In the genomic region with DNA sequence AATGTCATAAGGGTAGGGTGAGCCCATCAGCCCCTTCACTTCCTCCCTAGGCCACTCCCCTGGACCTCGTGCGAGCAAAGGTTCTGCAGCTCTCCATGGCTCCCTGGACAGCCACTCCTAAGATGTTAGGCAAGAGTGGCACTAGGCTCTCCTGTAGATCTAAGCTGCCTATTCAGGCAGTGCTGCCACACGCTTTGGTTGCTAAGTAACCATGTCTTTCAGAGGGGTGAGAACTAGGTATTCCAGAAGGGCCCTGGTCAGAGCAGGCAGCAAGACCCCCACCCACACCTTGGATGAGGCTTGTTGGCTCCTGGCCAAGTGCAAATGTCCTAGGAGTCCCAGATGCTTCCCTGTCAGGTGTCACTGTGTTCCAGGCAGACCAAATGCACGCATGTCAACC, we compare ENCODE assay signal across 11 mouse cellular contexts. TPM values are rescaled to one million over a fixed set of nuclear protein-coding genes. Genes with fewer than 3 reads are reported as not detected.
A peak's percentile ranks its signal among the peaks of the same experiment; 100 is the strongest.
DNase-seq lines count a peak whose midpoint lies in the region; ATAC-seq and TF ChIP-seq lines count a peak whose summit lies in the region.
"Had no signal": no experiment of that assay in that cellular context is flagged by ENCODE, and none has a peak within 500 bp of the region (broad histone marks: within the 10 kb centered on the region; RNA-seq: fewer than 3 reads in every experiment).

No protein-coding gene starts in this region.

- no peak for TF ChIP-seq CTCF in gastrocnemius, adult 2 months (IDR thresholded peaks at IDR 0.05)
- no peak for TF ChIP-seq CTCF in heart, adult 2 months (IDR thresholded peaks at IDR 0.05)

- no peaks in the 10 kb centered on the region for H3K36me3 ChIP-seq in hindbrain, embryonic 14.5 days (replicated peaks; ENCODE audit: control insufficient read depth, insufficient read depth)
- no peaks in the 10 kb centered on the region for H3K36me3 ChIP-seq in midbrain, embryonic 14.5 days (ENCODE audit: control insufficient read depth, insufficient read depth, low read length)
- H3K36me3 ChIP-seq in heart, adult 2 months (ENCODE audit: control insufficient read depth, insufficient read depth, low read length), result no peaks in the 10 kb centered on the region

- TF ChIP-seq POLR2A in heart, adult 2 months (IDR thresholded peaks at IDR 0.05; ENCODE audit: insufficient read depth, low read depth, low read length), result no peak

- peak; percentile 66 for DNase-seq in gastrocnemius, adult 2 months
- DNase-seq in gastrocnemius, postnatal 4 days (ENCODE audit: low spot score in 2 of 2), result no peak
- peak; percentile 12 for DNase-seq in R1 (ENCODE audit: low read depth, low spot score)
- DNase-seq in hindbrain, embryonic 14.5 days (ENCODE audit: low spot score), result no peak
- DNase-seq in midbrain, embryonic 14.5 days, result peak; percentile 37
- no peak for DNase-seq in right cerebral cortex, postnatal 4 days
- no peak for DNase-seq in heart, adult 2 months
- DNase-seq in layer of hippocampus, adult 8-10 months (ENCODE audit: low spot score in 2 of 2), result no peak

- intact Hi-C loops in gastrocnemius, adult 2 months (cut with DNase I), result no loop called here
- intact Hi-C loops in heart, adult 2 months (cut with DNase I), result no loop called here

- H3K4me1 ChIP-seq in hindbrain, embryonic 14.5 days (replicated peaks; ENCODE audit: control insufficient read depth, insufficient read depth, low read length), result peaks cover 20% of the 10 kb centered on the region
- peaks cover 21% of the 10 kb centered on the region for H3K4me1 ChIP-seq in midbrain, embryonic 14.5 days (ENCODE audit: control insufficient read depth, insufficient read depth, low read length)
- no peaks in the 10 kb centered on the region for H3K4me1 ChIP-seq in heart, adult 2 months (ENCODE audit: control insufficient read depth, insufficient read depth, low read length)

- 25% methylated on average over 4 of the region's 4 CpGs for WGBS in hindbrain, embryonic 14.5 days
- 12% methylated on average over 4 of the region's 4 CpGs for WGBS in midbrain, embryonic 14.5 days
- 62% methylated on average over 4 of the region's 4 CpGs for WGBS in heart, adult 2 months

- H3K4me3 ChIP-seq in gastrocnemius, adult 2 months, result peak overlapping the region; percentile 86
- H3K4me3 ChIP-seq in hindbrain, embryonic 14.5 days (replicated peaks; ENCODE audit: low read length), result no peak overlapping the region
- no peak overlapping the region for H3K4me3 ChIP-seq in midbrain, embryonic 14.5 days (replicated peaks; ENCODE audit: low read depth, low read length)
- H3K4me3 ChIP-seq in heart, adult 2 months, result no peak overlapping the region
- H3K4me3 ChIP-seq: erythroblast, embryonic 14.5 days had no signal

- no peaks in the 10 kb centered on the region for H3K79me2 ChIP-seq in heart, adult 2 months (replicated peaks; ENCODE audit: control insufficient read depth, insufficient read depth, low read length)

- peak overlapping the region; percentile 98 for H3K27ac ChIP-seq in gastrocnemius, adult 2 months
- no peak overlapping the region for H3K27ac ChIP-seq in hindbrain, embryonic 14.5 days
- H3K27ac ChIP-seq in midbrain, embryonic 14.5 days (replicated peaks; ENCODE audit: low read depth, low read length), result peak overlapping the region; percentile 33
- H3K27ac ChIP-seq in heart, adult 2 months, result no peak overlapping the region

- no peaks in the 10 kb centered on the region for H3K27me3 ChIP-seq in hindbrain, embryonic 14.5 days (ENCODE audit: control insufficient read depth, insufficient read depth, low read length)
- no peaks in the 10 kb centered on the region for H3K27me3 ChIP-seq in midbrain, embryonic 14.5 days (ENCODE audit: control insufficient read depth, insufficient read depth, low read length)
- no peaks in the 10 kb centered on the region for H3K27me3 ChIP-seq in heart, adult 2 months (ENCODE audit: control insufficient read depth, insufficient read depth, low read length)

- ATAC-seq in hindbrain, embryonic 14.5 days (ENCODE audit: low FRiP score), result 0 out of 2 replicates have a peak, but pooled peaks have one; percentile 13
- peak; percentile 48; the same call in 1 of the 2 replicates for ATAC-seq in midbrain, embryonic 14.5 days (ENCODE audit: low FRiP score, low TSS enrichment)

- TF ChIP-seq EP300 in heart, adult 2 months (IDR thresholded peaks at IDR 0.05; ENCODE audit: insufficient read depth, low read depth, low read length), result no peak

- H3K9me3 ChIP-seq in hindbrain, embryonic 14.5 days (ENCODE audit: control insufficient read depth, low read length), result no peaks in the 10 kb centered on the region
- no peaks in the 10 kb centered on the region for H3K9me3 ChIP-seq in midbrain, embryonic 14.5 days (ENCODE audit: control insufficient read depth, low read length)

- no peak overlapping the region for H3K4me2 ChIP-seq in hindbrain, embryonic 14.5 days (replicated peaks)
- no peak overlapping the region for H3K4me2 ChIP-seq in midbrain, embryonic 14.5 days (ENCODE audit: low read length)

- no peak overlapping the region for H3K9ac ChIP-seq in hindbrain, embryonic 14.5 days
- H3K9ac ChIP-seq in midbrain, embryonic 14.5 days (replicated peaks; ENCODE audit: low read length), result no peak overlapping the region
- H3K9ac ChIP-seq in heart, adult 2 months (ENCODE audit: low read depth, low read length), result no peak overlapping the region

RNA-seq across cellular contexts. Expression of gene Tnnt3, which starts 7.9 kb away (rescaled TPM):
- over 10,000 TPM; 28,899 to 38,022 TPM for total RNA-seq in gastrocnemius, adult 2 months (2021)
- total RNA-seq in gastrocnemius, postnatal 4 days (2021), result over 10,000 TPM in 1 of 2 experiments, 1,000 to 10,000 TPM in 1; 9,881 to 10,830 TPM
- 1.2 and 1.6 TPM in 2 replicates for polyA plus RNA-seq in hindbrain, embryonic 14.5 days (2014; fragmentation: Nextera tagmentation; extraction: Ambion mirVana)
- polyA plus RNA-seq in midbrain, embryonic 14.5 days (2014; fragmentation: Nextera tagmentation; extraction: Ambion mirVana), result 1.1 TPM in 1 of 2 replicates, not detected in the other
- total RNA-seq in heart, adult 2 months (2021), result 1 to 10 TPM; 1.1 to 1.3 TPM
- polyA plus RNA-seq in heart, adult 2 months (2012; rRNA removed), result 1.8 TPM in 1 of 2 replicates, not detected in the other
- 1 to 10 TPM in 2 of 4 experiments, not detected in 2; 1.2 to 3.8 TPM for total RNA-seq in layer of hippocampus, adult 8-10 months (2022)
- total RNA-seq: left cerebral cortex, postnatal 14 days had no signal
- polyA plus RNA-seq: erythroblast, embryonic 14.5 days; small intestine, adult 2 months had no signal

RNA-seq across cellular contexts. Expression of gene Mrpl23, which starts 26.0 kb away (rescaled TPM):
- total RNA-seq in gastrocnemius, adult 2 months (2021), result 1 to 10 TPM in 1 of 2 experiments, under 1 TPM in 1; 0.89 to 1.4 TPM
- total RNA-seq in gastrocnemius, postnatal 4 days (2021), result 1 to 10 TPM; 6.3 to 9.4 TPM
- 21.6 and 22.9 TPM in 2 replicates for polyA plus RNA-seq in hindbrain, embryonic 14.5 days (2014; fragmentation: Nextera tagmentation; extraction: Ambion mirVana)
- 11.9 and 23.9 TPM in 2 replicates for polyA plus RNA-seq in midbrain, embryonic 14.5 days (2014; fragmentation: Nextera tagmentation; extraction: Ambion mirVana)
- total RNA-seq in heart, adult 2 months (2021), result 1 to 10 TPM in 1 of 2 experiments, under 1 TPM in 1; 0.89 to 2.1 TPM
- 12.8 and 18.0 TPM in 2 replicates for polyA plus RNA-seq in heart, adult 2 months (2012; rRNA removed)
- 1 to 10 TPM; 4.8 to 6.8 (median 5.7) TPM for total RNA-seq in layer of hippocampus, adult 8-10 months (2022)

RNA-seq across cellular contexts. Expression of gene Lsp1, which starts 45.9 kb away (rescaled TPM):
- 10 to 100 TPM; 25.8 to 47.3 TPM for total RNA-seq in gastrocnemius, adult 2 months (2021)
- total RNA-seq in gastrocnemius, postnatal 4 days (2021), result 10 to 100 TPM; 26.3 to 28.7 TPM
- 4.8 and 8.2 TPM in 2 replicates for polyA plus RNA-seq in hindbrain, embryonic 14.5 days (2014; fragmentation: Nextera tagmentation; extraction: Ambion mirVana)
- 2.7 and 8.0 TPM in 2 replicates for polyA plus RNA-seq in midbrain, embryonic 14.5 days (2014; fragmentation: Nextera tagmentation; extraction: Ambion mirVana)
- 10 to 100 TPM; 28.4 to 35.0 TPM for total RNA-seq in heart, adult 2 months (2021)
- polyA plus RNA-seq in heart, adult 2 months (2012; rRNA removed), result 96.6 and 107 TPM in 2 replicates
- total RNA-seq in layer of hippocampus, adult 8-10 months (2022), result 10 to 100 TPM in 2 of 4 experiments, 1 to 10 TPM in 2; 2.2 to 18.3 (median 8.4) TPM

Comparison
In these comparisons a context has a peak if more than half of its experiments do, and no peak if none do; other contexts are left out.
1. DNase-seq: peak in gastrocnemius, adult 2 months (single experiment), R1 (single experiment) and midbrain, embryonic 14.5 days (single experiment); none in gastrocnemius, postnatal 4 days (0 of 2), hindbrain, embryonic 14.5 days (single experiment), right cerebral cortex, postnatal 4 days (single experiment), heart, adult 2 months (0 of 2) and layer of hippocampus, adult 8-10 months (0 of 2).
2. H3K27ac ChIP-seq: peak in gastrocnemius, adult 2 months (single experiment) and midbrain, embryonic 14.5 days (single experiment); none in hindbrain, embryonic 14.5 days (single experiment) and heart, adult 2 months (single experiment).
3. RNA of gene Tnnt3, which starts 7.9 kb away (total RNA-seq): 28,899 to 38,022 TPM in gastrocnemius, adult 2 months and 9,881 to 10,830 TPM in gastrocnemius, postnatal 4 days; 1.1 to 1.3 TPM in heart, adult 2 months and 1.2 to 3.8 TPM in layer of hippocampus, adult 8-10 months; every median in the first group is over 1,000 times any median in the second.